Mouse (Mus musculus) hindlimb bud, embryonic 11.5 days (tissue): ENCODE results near the gene Lpar3.

ENCODE experiments used
- DNase-seq: peaks from one replicate; pipeline ENCODE4 v3.0.0-alpha.2; 2012; ENCODE audit warnings: low read depth, low spot score; ENCODE audit errors: extremely low spot score

Lpar3 gene

GRCm38 (mm10) chr3:146307341-146307740 is 86.6 kb downstream of the Lpar3 start:
- no peak for DNase-seq

DNA sequence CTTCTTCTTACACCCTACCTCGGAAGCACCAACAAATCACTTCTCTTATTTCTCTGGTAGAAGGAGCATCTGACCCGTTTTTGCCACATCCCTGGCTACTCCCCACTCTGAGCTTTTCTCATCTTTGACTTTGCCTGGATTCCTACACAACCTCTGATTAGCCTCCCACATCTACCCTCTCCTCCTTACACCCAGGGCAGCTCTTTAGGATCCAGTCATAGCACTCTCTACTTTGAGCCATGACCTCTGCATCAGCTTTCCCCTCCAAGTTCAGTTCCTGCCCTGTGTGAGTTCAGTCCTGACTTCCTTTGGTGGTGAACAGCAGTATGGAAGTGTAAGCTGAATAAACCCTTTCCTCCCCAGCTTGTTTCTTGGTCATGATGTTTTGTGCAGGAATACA is 87.1 kb downstream of the Lpar3 start:
- DNase-seq: no peak

- DNase-seq: no peak
Measured at GRCm38 (mm10) chr3:146309586-146309985, 88.8 kb downstream of the Lpar3 start.

- DNase-seq: no peak
Measured at GRCm38 (mm10) chr3:146311121-146311538, 90.4 kb downstream of the Lpar3 start.

DNA sequence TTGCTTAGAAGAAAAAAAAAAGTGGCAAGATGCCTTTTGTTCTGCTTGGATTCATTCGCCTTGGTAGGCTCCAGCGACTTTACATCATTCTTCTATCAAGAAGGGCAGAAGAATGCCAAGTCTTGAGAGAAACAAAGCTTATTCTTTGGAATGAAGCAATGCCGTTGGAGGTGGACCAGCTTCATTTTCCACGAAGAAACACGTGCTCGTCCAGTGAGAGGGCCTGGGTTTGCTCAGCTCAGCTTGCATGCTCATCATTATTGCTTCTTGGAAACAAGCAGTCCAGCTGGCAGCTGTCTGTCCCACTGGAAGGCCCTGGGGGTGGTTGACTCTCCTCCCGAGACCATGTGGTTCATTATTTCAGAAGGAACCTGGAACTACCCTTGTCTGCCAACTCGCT is 94.7 kb downstream of the Lpar3 start:
- DNase-seq: no peak

- no peak for DNase-seq
Measured at GRCm38 (mm10) chr3:146316293-146316692, 95.5 kb downstream of the Lpar3 start.

DNA sequence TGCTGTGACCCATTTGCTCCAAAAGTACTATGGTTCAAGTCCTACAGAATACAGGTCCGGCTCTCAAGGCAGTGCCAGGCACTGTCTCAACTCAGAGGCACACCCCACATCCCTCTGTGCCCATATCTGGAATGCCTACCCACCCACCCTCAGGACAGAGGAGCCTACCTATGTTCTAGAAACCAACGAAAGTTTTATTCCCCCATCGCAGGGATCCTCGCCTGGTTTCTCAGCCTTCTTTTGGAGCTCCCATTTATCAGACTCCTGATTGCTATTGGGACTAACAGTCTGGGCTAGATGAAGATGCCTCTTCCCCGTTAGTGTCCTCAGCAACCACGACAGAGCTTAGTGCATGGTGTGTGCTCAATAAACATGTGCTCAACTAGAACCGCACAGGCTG is 96.6 kb downstream of the Lpar3 start:
- DNase-seq: no peak

GRCm38 (mm10) chr3:146317911-146318310 is 97.1 kb downstream of the Lpar3 start:
- DNase-seq: no peak

- no peak for DNase-seq
Measured at GRCm38 (mm10) chr3:146318520-146318938, 97.8 kb downstream of the Lpar3 start.

DNA sequence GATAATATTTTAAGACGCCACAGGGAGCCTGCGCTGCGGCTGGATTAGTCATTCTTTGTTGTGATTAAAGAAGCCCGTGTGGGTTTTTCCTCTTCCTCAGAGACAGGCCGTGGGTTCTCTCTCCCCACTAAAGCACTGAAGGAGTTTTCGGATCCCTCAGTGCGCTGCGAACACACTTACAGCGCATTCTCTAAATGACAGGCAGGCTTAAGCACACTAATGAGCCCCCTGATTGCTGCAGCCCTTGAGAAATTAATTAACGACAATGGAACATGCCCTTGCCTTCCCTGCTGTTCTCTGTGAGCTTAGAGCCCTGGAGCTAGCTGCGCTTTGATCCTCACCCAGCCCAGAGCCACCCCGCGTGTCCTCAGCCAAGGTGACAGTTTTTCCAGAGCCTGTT is 98.2 kb downstream of the Lpar3 start:
- no peak for DNase-seq

DNA sequence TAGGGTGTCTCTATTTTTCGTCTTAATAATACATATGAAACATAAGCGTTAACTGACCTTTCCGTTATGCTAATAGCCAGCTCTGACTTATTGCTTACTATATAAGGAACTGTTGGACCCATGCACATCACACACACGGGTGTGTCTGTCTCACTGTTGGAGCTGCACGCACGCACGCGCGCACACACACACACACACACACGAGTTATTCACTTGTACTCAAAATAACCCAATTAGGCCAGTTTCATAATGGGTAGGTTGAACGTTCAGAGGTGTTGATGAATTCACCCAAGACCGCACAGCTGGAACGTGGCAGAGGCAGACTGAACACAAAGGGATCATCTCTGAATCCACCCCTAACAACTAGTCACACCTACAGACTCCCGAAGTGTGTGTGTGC is 98.7 kb downstream of the Lpar3 start:
- DNase-seq: no peak

GRCm38 (mm10) chr3:146324949-146325348 is 104.2 kb downstream of the Lpar3 start:
- DNase-seq: no peak

GRCm38 (mm10) chr3:146326743-146327536 is 106.2 kb downstream of the Lpar3 start:
- DNase-seq: no peak

DNA sequence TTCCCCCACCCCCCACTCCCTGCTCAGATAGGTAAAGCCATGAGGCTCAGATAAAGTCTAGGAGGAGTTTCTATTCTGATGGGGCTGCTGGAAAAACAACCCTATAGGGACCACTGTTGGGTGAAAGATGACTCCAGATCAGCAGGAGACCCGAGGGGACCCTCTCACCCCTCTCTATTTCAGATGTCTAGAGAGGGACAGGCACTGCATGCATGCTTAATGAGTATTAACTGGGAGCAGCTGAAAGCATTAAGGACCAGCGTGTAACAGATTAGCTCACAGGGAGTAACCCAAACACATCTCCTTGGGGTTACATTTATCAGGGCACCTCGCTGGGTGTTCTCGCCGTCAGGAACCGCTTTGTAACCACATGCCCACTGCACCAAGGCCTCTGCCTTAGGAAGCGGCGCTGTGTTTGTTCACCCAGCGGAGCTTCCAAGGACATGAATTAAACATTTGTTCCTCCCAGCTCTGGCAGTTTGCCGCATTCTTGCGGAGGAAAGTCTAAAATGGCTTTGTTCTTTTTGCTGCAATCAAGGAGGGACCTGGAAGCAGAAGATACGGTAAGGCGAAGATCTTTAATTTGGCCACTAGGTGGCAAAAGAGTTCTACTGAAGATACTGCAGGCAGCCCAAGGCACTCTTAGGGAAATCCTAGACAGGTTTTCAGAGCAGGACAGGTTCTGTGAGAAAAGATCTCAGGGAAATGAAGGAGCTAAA is 106.9 kb downstream of the Lpar3 start:
- peak; percentile 89 for DNase-seq

DNA sequence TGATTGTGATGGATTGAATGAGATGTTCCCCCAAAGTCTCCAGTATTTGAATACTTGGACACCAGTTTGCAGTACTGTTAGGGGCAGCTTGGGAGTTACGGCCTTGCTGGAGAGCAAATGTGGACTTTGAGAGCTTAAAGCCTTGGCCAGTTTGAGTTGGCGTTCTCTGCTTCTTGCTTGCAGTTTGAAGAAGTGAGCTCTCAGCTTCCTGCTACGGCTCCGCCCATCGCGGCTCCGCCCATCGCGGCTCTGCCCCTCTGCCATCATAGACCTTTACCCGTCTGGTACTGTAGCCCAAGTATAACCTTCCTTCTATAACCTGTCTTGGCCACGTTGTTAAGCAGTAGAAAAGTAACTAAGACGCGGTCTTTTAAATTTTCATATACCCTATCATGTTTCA is 108.0 kb downstream of the Lpar3 start:
- DNase-seq: no peak

DNA sequence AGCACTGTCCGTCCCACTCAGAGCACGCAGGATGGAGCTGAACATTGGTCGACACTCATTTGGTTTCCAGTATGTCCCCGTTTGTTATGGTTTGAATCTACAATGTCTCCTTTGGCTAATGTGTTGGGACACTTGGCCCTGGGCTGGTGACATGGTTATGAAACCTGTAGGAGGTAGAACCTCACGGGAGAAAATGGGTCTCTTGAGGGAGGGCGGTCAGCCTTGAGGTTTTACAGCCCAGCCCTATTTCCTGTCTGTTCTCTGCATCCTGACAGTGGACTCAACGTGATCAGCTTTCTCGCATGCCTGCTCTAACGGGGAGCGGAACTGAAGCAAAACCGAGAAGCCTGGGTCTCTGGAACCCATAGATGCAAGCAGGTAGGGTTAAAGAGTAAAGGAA is 111.1 kb downstream of the Lpar3 start:
- no peak for DNase-seq

- DNase-seq: no peak
Measured at GRCm38 (mm10) chr3:146333270-146333669, 112.5 kb downstream of the Lpar3 start.

GRCm38 (mm10) chr3:146334070-146334469 is 113.3 kb downstream of the Lpar3 start:
- no peak for DNase-seq
